Mouse (Mus musculus): ENCODE measurements around the gene Hmx1. TPM values are rescaled to one million over a fixed set of nuclear protein-coding genes. Genes with fewer than 3 reads are reported as not detected.

The Hmx1 gene
- polyA plus RNA-seq, 1 experiment from 2014 or later = 12.3 TPM

DNA sequence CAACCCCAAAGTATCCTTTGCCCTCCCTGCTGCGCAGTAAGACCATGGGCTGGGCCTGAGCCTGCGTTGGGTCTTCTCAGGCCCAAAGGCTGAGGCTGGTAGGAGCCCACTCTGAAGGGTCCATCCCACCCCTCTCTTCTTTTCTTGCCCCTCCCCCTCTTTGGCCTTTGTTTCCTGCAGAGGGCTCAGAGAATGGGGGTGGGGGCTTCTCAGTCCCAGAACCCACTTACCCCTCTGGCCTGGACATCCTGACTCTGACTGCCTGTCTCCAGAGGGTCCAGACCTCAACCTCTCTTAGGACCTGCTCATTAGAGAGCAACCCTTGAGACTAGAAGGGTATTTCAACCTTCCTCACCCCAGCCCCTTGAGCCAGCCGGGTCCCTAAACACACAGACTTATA, 1.0 kb downstream of the Hmx1 start:
- Histone ChIP-seq H3K27me3 (peaks cover 100% of the 10 kb centered on the region), H3K4me3 (peak overlapping the region; percentile 40), H3K36me3 (no peaks in the 10 kb centered on the region), H3K9ac (0 out of 2 replicates have a peak overlapping the region, but pooled peaks have one; percentile 57), H3K4me1 (replicated peaks) (peaks cover 23% of the 10 kb centered on the region), H3K27ac (replicated peaks) (peak overlapping the region; percentile 42; the same call in 1 of the 2 replicates), H3K9me3 (no peaks in the 10 kb centered on the region), H3K4me2 (peak overlapping the region; percentile 11; the same call in 1 of the 2 replicates)
- WGBS = 10% methylated on average over 3 of the region's 3 CpGs
- ATAC-seq (ENCODE audit: low read depth) = no peak

DNA sequence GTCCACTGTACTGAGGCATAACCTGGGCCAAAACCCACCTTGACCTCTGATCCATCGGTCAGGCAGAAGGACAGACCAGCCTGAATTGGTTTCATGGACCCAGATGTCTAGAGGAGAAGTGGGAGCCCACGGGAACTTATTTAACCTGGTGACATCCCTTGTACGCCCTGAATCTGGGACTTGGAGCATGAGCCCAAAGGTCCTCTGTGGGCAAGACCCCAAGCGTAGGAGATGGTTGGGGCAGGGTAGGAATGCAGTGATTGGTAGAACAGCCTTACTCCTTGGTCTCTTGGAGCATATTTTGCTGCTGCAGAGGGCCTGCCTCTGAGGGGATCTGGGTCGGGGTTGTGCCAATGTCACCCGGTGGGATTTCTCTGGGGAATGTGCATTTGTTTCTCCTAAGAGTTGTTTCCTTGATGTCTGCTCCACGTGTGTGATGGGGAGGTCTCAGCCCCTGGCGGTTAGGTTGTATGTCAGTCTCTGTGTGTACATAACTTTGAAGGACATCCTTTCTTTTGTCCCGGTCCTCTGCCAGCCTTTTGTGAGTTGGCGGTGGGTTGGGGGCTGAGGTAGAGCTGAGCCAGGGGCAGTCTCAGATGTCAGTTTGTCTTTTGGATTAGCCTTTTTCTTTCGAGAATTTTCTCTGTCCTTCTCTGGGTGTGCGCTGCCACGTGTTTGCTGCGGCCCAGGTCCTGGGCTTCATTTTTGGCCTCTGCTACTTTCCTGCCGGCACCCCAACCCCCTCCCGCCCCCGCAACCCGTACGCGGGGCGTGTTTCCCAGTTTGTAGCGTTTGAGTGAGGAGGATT, 2.1 kb downstream of the Hmx1 start:
- H3K4me3 ChIP-seq = peak overlapping the region; percentile 40
- H3K36me3 ChIP-seq = no peaks in the 10 kb centered on the region
- peak overlapping the region; percentile 54; the same call in 1 of the 2 replicates for H3K9ac ChIP-seq
- ATAC-seq (ENCODE audit: low read depth) = no peak
- H3K4me1 ChIP-seq (replicated peaks) = peaks cover 23% of the 10 kb centered on the region
- no peak overlapping the region for H3K27ac ChIP-seq (replicated peaks)
- peaks cover 100% of the 10 kb centered on the region for H3K27me3 ChIP-seq
- no peaks in the 10 kb centered on the region for H3K9me3 ChIP-seq
- 2% methylated on average over 22 of the region's 22 CpGs for WGBS
- peak overlapping the region; percentile 42 for H3K4me2 ChIP-seq

DNA sequence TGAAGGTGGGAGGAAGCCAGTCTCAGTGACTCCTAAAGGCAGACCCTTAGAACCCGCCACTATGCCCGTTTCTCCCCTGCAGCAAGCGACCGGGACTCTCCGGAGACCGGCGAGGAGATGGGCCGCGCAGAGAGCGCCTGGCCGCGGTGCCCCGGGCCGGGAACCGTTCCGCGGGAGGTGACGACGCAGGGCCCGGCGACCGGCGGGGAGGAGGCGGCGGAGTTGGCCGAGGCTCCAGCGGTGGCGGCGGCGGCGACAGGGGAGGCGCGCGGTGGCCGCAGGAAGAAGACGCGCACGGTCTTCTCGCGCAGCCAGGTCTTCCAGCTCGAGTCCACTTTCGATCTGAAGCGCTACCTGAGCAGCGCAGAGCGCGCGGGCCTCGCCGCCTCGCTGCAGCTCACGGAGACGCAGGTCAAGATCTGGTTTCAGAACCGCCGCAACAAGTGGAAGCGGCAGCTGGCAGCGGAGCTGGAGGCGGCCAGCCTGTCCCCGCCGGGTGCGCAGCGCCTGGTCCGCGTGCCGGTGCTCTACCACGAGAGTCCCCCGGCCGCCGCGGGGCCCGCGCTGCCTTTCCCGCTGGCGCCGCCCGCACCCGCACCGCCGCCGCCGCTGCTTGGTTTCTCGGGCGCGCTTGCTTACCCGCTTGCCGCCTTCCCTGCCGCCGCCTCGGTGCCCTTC, 2.9 kb downstream of the Hmx1 start:
- H3K27ac ChIP-seq (replicated peaks) = no peak overlapping the region
- WGBS = under 1% methylated on average over 81 of the region's 88 CpGs
- H3K27me3 ChIP-seq = peaks cover 98% of the 10 kb centered on the region
- ATAC-seq (ENCODE audit: low read depth) = no peak
- peak overlapping the region; percentile 42 for H3K4me2 ChIP-seq
- peak overlapping the region; percentile 40 for H3K4me3 ChIP-seq
- peaks cover 23% of the 10 kb centered on the region for H3K4me1 ChIP-seq (replicated peaks)
- H3K9me3 ChIP-seq = no peaks in the 10 kb centered on the region
- H3K36me3 ChIP-seq = no peaks in the 10 kb centered on the region
- H3K9ac ChIP-seq = peak overlapping the region; percentile 54; the same call in 1 of the 2 replicates

DNA sequence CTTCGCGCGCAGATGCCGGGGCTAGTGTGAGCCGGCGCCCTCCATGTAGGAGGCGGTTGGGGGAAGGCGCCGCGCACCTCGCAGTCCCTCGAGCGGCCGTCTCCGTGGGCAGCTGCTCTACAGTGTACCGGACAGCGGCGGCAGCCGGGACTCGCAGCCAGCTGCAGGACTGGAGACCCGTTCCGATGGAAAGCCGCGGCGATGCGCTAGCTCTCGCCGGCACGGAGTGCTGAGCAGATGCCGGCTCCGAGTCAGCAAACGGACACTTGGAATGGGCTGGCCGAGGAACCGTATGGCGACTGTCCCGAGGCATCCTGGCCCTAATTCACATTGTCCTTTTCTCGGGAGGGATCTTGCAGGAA, 3.4 kb downstream of the Hmx1 start:
- WGBS = under 1% methylated on average over 37 of the region's 37 CpGs
- Histone ChIP-seq H3K27me3 (peaks cover 98% of the 10 kb centered on the region), H3K9ac (peak overlapping the region; percentile 44; the same call in 1 of the 2 replicates), H3K9me3 (no peaks in the 10 kb centered on the region), H3K4me2 (peak overlapping the region; percentile 42), H3K4me3 (peak overlapping the region; percentile 40), H3K4me1 (replicated peaks) (peaks cover 28% of the 10 kb centered on the region), H3K27ac (replicated peaks) (no peak overlapping the region), H3K36me3 (no peaks in the 10 kb centered on the region)
- ATAC-seq (ENCODE audit: low read depth) = no peak

DNA sequence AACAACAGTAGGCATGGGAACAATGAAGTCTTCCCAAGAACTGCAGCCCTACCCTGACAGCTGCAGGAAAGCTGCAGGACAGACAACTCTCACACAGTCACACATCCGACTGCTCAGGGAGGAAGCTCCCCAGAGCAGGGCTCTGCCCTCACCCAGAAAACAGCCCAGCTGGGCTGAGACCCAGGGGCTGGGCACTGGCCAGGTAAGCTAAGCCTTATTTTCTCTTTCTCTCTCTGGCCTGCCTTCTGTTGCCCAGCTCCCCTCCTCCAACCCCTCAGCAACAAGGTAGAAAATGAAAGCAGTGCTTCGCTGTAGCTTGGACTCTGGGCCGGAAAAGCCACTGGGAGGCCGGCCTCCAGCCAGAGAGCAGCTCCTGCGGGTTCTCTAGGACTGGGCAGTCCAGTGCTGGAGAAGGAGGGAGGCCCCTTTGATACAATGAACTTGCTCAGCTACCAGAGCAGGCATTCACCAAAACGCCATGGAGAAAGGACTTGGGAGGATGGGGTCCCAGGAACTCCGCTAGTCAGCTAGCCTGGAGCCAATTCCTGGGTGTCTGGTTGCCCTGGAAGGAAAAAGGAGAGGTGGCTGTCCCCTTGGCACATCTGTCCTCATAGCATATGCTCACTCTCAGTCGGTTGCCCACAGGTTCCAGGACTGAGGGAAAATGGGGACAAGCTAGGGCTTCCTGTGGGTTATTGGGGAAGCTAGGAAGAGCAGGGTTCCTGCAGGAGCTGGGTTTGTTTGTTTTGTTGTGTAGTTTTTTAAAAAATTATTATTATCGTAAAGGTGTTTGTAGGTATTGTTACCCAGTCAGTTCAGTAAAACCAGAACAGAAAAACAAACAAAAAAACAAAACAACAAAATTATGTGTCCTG, 6.9 kb downstream of the Hmx1 start:
- no peak overlapping the region for H3K4me2 ChIP-seq
- no peak overlapping the region for H3K27ac ChIP-seq (replicated peaks)
- ATAC-seq (ENCODE audit: low read depth) = no peak
- no peak overlapping the region; the same call in 1 of the 2 replicates for H3K4me3 ChIP-seq
- no peaks in the 10 kb centered on the region for H3K9me3 ChIP-seq
- H3K9ac ChIP-seq = no peak overlapping the region
- peaks cover 98% of the 10 kb centered on the region for H3K27me3 ChIP-seq
- WGBS = 2% methylated on average over 9 of the region's 9 CpGs
- peaks cover 28% of the 10 kb centered on the region for H3K4me1 ChIP-seq (replicated peaks)
- no peaks in the 10 kb centered on the region for H3K36me3 ChIP-seq

DNA sequence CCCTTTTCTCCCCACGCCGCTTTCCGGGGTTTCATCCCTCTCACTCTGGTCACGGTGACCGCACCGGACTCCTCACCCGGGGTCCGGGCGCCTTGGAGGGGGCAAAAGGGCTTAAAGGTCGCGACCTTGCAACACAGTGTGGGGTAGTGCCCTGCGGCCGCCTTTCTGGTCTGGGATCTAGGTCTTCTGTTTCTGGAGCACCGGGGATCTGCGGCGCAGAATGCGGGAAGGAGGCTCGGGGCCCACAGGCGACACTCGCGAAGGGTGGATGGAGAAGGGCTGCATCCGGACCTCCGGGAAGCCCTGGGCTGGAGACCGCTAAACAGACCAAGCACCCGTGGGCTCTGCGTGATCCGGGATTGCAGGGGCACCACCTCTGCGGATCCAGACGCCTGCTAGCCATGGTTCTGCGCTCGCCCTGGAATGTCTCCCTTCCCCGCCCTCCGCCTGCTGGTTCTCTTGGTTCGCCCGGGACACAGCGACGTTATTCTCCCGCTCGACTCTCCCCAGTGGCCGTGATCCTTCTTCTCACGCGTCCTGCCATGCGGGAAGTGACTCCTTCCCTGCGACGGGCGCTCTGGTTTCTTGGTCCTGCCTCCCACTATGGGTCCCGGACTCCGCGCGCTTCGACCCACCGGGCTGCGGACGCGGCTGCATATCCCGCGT, 8.2 kb downstream of the Hmx1 start:
- Histone ChIP-seq H3K27ac (replicated peaks) (no peak overlapping the region), H3K27me3 (peaks cover 98% of the 10 kb centered on the region), H3K4me3 (peak overlapping the region; percentile 15), H3K4me2 (peak overlapping the region; percentile 24), H3K4me1 (replicated peaks) (peaks cover 20% of the 10 kb centered on the region), H3K36me3 (no peaks in the 10 kb centered on the region), H3K9me3 (no peaks in the 10 kb centered on the region), H3K9ac (0 out of 2 replicates have a peak overlapping the region, but pooled peaks have one; percentile 22)
- under 1% methylated on average over 57 of the region's 57 CpGs for WGBS
- ATAC-seq (ENCODE audit: low read depth) = no peak

DNA sequence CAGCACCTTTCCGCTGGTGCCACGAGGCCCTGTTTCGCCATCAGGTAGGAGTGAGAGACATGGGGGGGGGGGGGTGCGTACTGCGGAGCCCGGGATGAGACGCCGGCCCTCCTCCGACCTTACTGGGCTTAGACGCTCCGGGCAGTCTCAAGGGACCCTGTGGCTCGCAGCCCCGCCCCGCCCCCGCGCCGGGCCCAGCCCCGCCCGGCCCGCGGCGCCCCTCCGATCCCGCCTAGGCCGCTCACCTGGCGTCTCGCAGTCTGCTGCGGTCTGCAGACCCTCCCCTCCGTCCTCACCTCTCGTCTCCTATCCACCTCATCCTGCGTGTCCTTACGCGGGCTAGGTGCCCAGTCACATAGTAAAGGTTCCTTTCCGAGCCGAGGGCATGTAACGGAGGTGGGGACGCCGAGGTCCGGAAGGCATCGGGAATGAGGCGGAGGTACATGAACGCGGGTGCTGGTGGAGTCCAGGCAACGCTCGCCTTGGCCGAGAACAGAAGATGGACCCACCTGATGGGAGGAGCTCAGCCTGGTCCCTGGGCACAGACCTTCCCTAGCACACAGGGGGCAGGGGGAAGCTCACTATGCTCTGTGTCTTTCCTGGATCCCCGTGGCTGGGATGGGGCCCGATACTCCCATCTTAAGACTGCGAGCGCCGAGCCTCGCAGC, 8.9 kb downstream of the Hmx1 start:
- Histone ChIP-seq H3K36me3 (no peaks in the 10 kb centered on the region), H3K4me3 (peak overlapping the region; percentile 15), H3K27me3 (peaks cover 98% of the 10 kb centered on the region), H3K9me3 (no peaks in the 10 kb centered on the region), H3K27ac (replicated peaks) (no peak overlapping the region), H3K4me1 (replicated peaks) (peaks cover 16% of the 10 kb centered on the region; the same call in 1 of the 2 replicates), H3K4me2 (peak overlapping the region; percentile 24; the same call in 1 of the 2 replicates), H3K9ac (no peak overlapping the region)
- ATAC-seq (ENCODE audit: low read depth) = no peak
- 1% methylated on average over 52 of the region's 52 CpGs for WGBS

DNA sequence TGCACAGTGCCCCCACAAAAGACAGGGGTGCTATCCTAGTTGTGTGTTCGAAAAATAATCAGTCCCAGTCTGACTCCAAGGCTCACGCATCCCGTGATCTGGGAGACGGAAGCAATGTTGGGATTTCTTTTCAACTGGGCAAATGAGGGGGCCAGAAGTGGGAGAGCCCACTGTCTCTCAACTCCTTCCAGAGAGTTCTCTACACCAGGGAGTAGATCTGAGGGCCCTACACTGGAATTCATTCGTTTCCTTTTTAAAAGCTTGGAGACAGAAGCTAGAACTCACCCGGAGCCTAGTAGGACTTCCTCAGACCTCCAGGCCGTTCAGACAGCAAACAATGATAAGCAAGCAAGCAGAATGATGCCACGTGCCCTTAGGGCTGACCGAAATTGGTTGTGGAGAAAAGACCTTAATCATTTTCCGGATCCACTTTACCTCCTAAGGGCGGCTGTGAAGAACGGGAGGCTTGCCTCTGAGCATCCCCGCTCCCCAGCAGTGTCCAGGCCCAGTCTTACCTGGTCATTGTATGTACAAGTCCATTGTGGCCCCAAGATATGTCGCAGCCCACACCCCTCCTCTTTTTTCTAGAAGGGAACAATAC, 9.5 kb downstream of the Hmx1 start:
- no peak for ATAC-seq (ENCODE audit: low read depth)
- Histone ChIP-seq H3K9me3 (no peaks in the 10 kb centered on the region), H3K27ac (replicated peaks) (no peak overlapping the region), H3K9ac (no peak overlapping the region), H3K36me3 (no peaks in the 10 kb centered on the region), H3K27me3 (peaks cover 98% of the 10 kb centered on the region), H3K4me3 (no peak overlapping the region), H3K4me1 (replicated peaks) (peaks cover 16% of the 10 kb centered on the region; the same call in 1 of the 2 replicates), H3K4me2 (0 out of 2 replicates have a peak overlapping the region, but pooled peaks have one; percentile 24)
- WGBS = under 1% methylated on average over 14 of the region's 14 CpGs

DNA sequence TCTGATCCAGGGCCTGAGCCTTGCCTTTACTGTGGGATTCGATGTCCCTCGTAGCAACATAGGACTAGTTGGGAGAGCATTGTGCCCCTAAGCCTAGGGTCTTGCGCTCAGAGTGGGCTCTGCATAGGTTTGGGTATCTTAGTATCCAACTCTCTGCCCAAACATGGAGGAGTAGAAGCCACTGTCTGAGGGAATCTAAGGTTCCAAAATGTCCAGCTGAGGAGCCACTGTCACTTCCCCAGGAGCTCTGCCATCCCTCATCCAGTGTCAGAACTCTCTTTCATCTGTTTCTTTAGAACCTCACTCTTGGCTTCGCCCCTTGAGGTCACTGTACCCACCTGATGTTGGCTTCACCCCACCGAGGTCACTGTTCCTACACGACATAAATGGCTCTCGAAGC, 10.2 kb downstream of the Hmx1 start:
- H3K4me2 ChIP-seq = no peak overlapping the region
- no peaks in the 10 kb centered on the region for H3K36me3 ChIP-seq
- 2% methylated on average over 7 of the region's 7 CpGs for WGBS
- no peak overlapping the region for H3K27ac ChIP-seq (replicated peaks)
- H3K27me3 ChIP-seq = peaks cover 98% of the 10 kb centered on the region
- H3K4me3 ChIP-seq = no peak overlapping the region
- no peak overlapping the region for H3K9ac ChIP-seq
- H3K9me3 ChIP-seq = no peaks in the 10 kb centered on the region
- no peak for ATAC-seq (ENCODE audit: low read depth)
- H3K4me1 ChIP-seq (replicated peaks) = peaks cover 16% of the 10 kb centered on the region; the same call in 1 of the 2 replicates

DNA sequence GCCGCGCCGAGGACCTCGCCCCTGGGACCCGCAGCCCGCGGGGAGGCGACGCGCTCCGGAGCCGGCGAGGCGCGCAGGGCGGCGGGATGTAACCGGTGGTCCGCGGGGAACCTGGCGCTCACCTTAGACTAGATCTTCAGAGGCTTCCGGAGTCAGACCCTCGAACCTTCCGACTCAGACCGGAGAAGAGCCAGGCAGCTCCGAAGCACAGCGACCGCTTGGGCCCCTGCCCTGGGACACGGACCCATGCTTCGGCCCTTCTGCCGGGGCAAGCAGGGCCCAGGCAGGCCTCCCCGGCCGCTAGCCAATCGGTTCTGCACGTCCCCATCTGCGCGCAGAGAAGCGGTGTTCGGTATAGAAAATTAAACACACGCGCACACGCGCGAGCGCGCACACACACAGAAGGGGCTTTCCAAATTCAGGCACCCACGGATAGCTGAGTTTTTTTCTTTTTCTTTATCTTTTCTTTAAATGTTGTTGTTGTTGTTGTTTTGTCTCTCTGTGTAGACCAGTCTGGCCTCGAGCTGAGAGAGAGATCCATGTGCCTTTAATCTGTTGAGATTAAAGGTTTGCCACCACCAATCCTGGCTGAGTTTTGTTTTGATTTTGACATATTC, 10.9 kb downstream of the Hmx1 start:
- Histone ChIP-seq H3K9me3 (no peaks in the 10 kb centered on the region), H3K27me3 (peaks cover 98% of the 10 kb centered on the region), H3K4me3 (no peak overlapping the region), H3K4me1 (replicated peaks) (peaks cover 16% of the 10 kb centered on the region; the same call in 1 of the 2 replicates), H3K36me3 (no peaks in the 10 kb centered on the region), H3K4me2 (no peak overlapping the region), H3K27ac (replicated peaks) (no peak overlapping the region), H3K9ac (no peak overlapping the region)
- ATAC-seq (ENCODE audit: low read depth) = no peak
- 1% methylated on average over 48 of the region's 48 CpGs for WGBS
